Mouse (Mus musculus) embryonic facial prominence, embryonic 14.5 days (tissue): ENCODE data around the gene Vmn1r38. TPM values are rescaled to one million over a fixed set of nuclear protein-coding genes. Genes with fewer than 3 reads are reported as not detected.
"Not testable (repeated sequence)": the region's sequence is repeated elsewhere in the genome, so short reads cannot be mapped to it uniquely, and the experiment has no call there.

ENCODE experiments used
- ATAC-seq: fragments of 200-750 bp; cut with Nextera tagmentation; 2 replicates; pipeline ENCODE4 v1.8.0; 2017; ENCODE audit warnings: low read depth, moderate number of reproducible peaks, moderate TSS enrichment
- DNase-seq: peaks from one replicate; pipeline ENCODE4 v3.0.0-alpha.2; 2015; ENCODE audit warnings: low spot score
- H3K27ac ChIP-seq: fragments of 300-500 bp; sonication (generic); replicated peaks from 2 replicates; pipeline ENCODE4 v1.5.1; 2014; ENCODE audit warnings: low read depth, mild to moderate bottlenecking, low read length, moderate library complexity
- H3K27me3 ChIP-seq: fragments of 300-500 bp; sonication (generic); replicated peaks from 2 replicates; pipeline ENCODE4 v1.6.1; 2014; ENCODE audit warnings: low read length; ENCODE audit not compliant: control insufficient read depth, insufficient read depth
- H3K36me3 ChIP-seq: fragments of 300-500 bp; sonication (generic); 2 replicates; pipeline ENCODE4 v1.6.1; 2014; ENCODE audit warnings: low read length, mixed read lengths; ENCODE audit not compliant: control insufficient read depth, insufficient read depth
- H3K4me1 ChIP-seq: fragments of 300-500 bp; sonication (generic); 2 replicates; pipeline ENCODE4 v1.6.1; 2014; ENCODE audit warnings: antibody characterized with exemption, low read length; ENCODE audit not compliant: control insufficient read depth, insufficient read depth
- H3K4me2 ChIP-seq: fragments of 300-500 bp; sonication (generic); 2 replicates; pipeline ENCODE4 v1.6.1; 2014; ENCODE audit warnings: low read depth, mild to moderate bottlenecking, low read length, moderate library complexity, mixed read lengths
- H3K4me3 ChIP-seq: fragments of 300-500 bp; sonication (generic); 2 replicates; pipeline ENCODE4 v1.5.1; 2014; ENCODE audit warnings: low read depth, mild to moderate bottlenecking, low read length
- H3K9ac ChIP-seq: fragments of 300-500 bp; sonication (generic); 2 replicates; pipeline ENCODE4 v1.6.1; 2014; ENCODE audit warnings: low read depth, mild to moderate bottlenecking, low read length, moderate library complexity, mixed read lengths
- H3K9me3 ChIP-seq: fragments of 300-500 bp; sonication (generic); 2 replicates; pipeline ENCODE4 v1.6.1; 2016; ENCODE audit warnings: low read length; ENCODE audit not compliant: control insufficient read depth
- WGBS: fragments of 180-500 bp; shearing (Covaris S2); extraction: QIAGEN DNeasy Blood & Tissue Kit; methylation state at CpG from one replicate; pipeline ENCODE4 v1.1.7; 2014; 5-methylcytosine and 5-hydroxymethylcytosine counted together
- polyA plus RNA-seq: library from polyadenylated mRNA; unstranded; fragments of >200 nt; fragmentation: Nextera tagmentation; extraction: Ambion mirVana; gene quantifications from 2 replicates; pipeline ENCODE4 v1.2.1, GENCODE M21; 2014

Vmn1r38 gene
- polyA plus RNA-seq = not detected in 2 replicates

GRCm38 (mm10) chr6:66782527-66782926, at the start of gene Vmn1r38:
Gene Vmn1r38 (minus strand): TSS chr6:66782627.
- DNase-seq, H3K4me2 ChIP-seq, H3K36me3 ChIP-seq, H3K4me1 ChIP-seq, H3K9ac ChIP-seq, H3K27me3 ChIP-seq, ATAC-seq, H3K27ac ChIP-seq, H3K9me3 ChIP-seq, H3K4me3 ChIP-seq: not testable (repeated sequence)

- Histone ChIP-seq H3K4me3 (no peak within 1 kb of the TSS), H3K27me3 (no peaks in the 10 kb centered on the region), H3K4me1 (no peaks in the 10 kb centered on the region), H3K9ac (no peak within 1 kb of the TSS), H3K27ac (no peak within 1 kb of the TSS), H3K4me2 (no peak within 1 kb of the TSS), H3K9me3 (no peaks in the 10 kb centered on the region), H3K36me3 (no peaks in the 10 kb centered on the region)
- WGBS = 89% methylated on average over 2 of the region's 2 CpGs
- ATAC-seq (no peak), DNase-seq (no peak)
Measured at GRCm38 (mm10) chr6:66810509-66810908, 28.1 kb upstream of the Vmn1r38 start, which contains the start of gene Vmn1r39. Gene Vmn1r39 (minus strand): TSS chr6:66810609.

GRCm38 (mm10) chr6:66806311-66806710, 23.9 kb upstream of the Vmn1r38 start:
- H3K27ac ChIP-seq = no peak overlapping the region
- no peaks in the 10 kb centered on the region for H3K4me1 ChIP-seq
- H3K9me3 ChIP-seq = no peaks in the 10 kb centered on the region
- ATAC-seq (no peak), DNase-seq (no peak)
- no peak overlapping the region for H3K9ac ChIP-seq
- 42% methylated on average over 1 of the region's 1 CpGs for WGBS
- H3K4me2 ChIP-seq = no peak overlapping the region
- H3K4me3 ChIP-seq = no peak overlapping the region
- H3K27me3 ChIP-seq = no peaks in the 10 kb centered on the region
- H3K36me3 ChIP-seq = no peaks in the 10 kb centered on the region

- Histone ChIP-seq H3K4me1 (no peaks in the 10 kb centered on the region), H3K4me2 (no peak overlapping the region), H3K4me3 (no peak overlapping the region), H3K9me3 (no peaks in the 10 kb centered on the region), H3K27me3 (no peaks in the 10 kb centered on the region), H3K9ac (no peak overlapping the region), H3K36me3 (no peaks in the 10 kb centered on the region), H3K27ac (no peak overlapping the region)
- WGBS = 78% methylated on average over 3 of the region's 3 CpGs
- ATAC-seq = no peak
- DNase-seq = no peak
Measured at GRCm38 (mm10) chr6:66805713-66806112, 23.3 kb upstream of the Vmn1r38 start.

- H3K9ac ChIP-seq, H3K36me3 ChIP-seq, H3K9me3 ChIP-seq, H3K27me3 ChIP-seq, ATAC-seq, H3K27ac ChIP-seq, H3K4me3 ChIP-seq, DNase-seq, H3K4me1 ChIP-seq, H3K4me2 ChIP-seq: not testable (repeated sequence)
Measured at GRCm38 (mm10) chr6:66729082-66729481, 53.3 kb downstream of the Vmn1r38 start, which contains the start of gene Vmn1r37. Gene Vmn1r37 (plus strand): TSS chr6:66729382.

Other genes starting within 250 kb of the Vmn1r38 start
- gene Mad2l1, start 247.2 kb downstream of the Vmn1r38 start, polyA plus RNA-seq = 69.6 and 76.1 TPM in 2 replicates
- 0.10 TPM in 1 of 2 replicates, not detected in the other for gene Vmn1r32, start 222.5 kb downstream of the Vmn1r38 start, polyA plus RNA-seq
- gene Vmn1r33, start 164.3 kb downstream of the Vmn1r38 start, polyA plus RNA-seq = 0.17 TPM in 1 of 2 replicates, not detected in the other
- not detected in 2 replicates for gene Vmn1r34, start 138.7 kb downstream of the Vmn1r38 start, polyA plus RNA-seq
- not detected in 2 replicates for gene Vmn1r35, start 96.7 kb downstream of the Vmn1r38 start, polyA plus RNA-seq
- gene Vmn1r36, start 63.5 kb downstream of the Vmn1r38 start, polyA plus RNA-seq = not detected in 2 replicates
- not detected in 2 replicates for gene Vmn1r37, start 53.2 kb downstream of the Vmn1r38 start, polyA plus RNA-seq
- gene Vmn1r39, start 28.0 kb upstream of the Vmn1r38 start, polyA plus RNA-seq = not detected in 2 replicates
- 91.8 and 99.9 TPM in 2 replicates for gene Gng12, start 113.8 kb upstream of the Vmn1r38 start, polyA plus RNA-seq